Mouse (Mus musculus) E14TG2a.4 (cell line): ENCODE measurements around the gene Themis.

Experiments
- H3K27me3 ChIP-seq: 2 replicates; pipeline ENCODE4 v1.6.1; 2014; ENCODE audit warnings: low read length, control low read depth; ENCODE audit not compliant: insufficient read depth
- H3K36me3 ChIP-seq: 2 replicates; pipeline ENCODE4 v1.6.1; 2014; ENCODE audit warnings: low read length, control low read depth; ENCODE audit not compliant: insufficient read depth
- H3K4me1 ChIP-seq: replicated peaks from 2 replicates; pipeline ENCODE4 v1.6.1; 2014; ENCODE audit warnings: low read depth, low read length, control low read depth
- H3K4me3 ChIP-seq: replicated peaks from 2 replicates; pipeline ENCODE4 v1.5.1; 2014; ENCODE audit warnings: mild to moderate bottlenecking, low read length
- H3K9me3 ChIP-seq: 2 replicates; pipeline ENCODE4 v1.6.1; 2014; ENCODE audit warnings: low read length, control low read depth
- CTCF ChIP-seq: conservative IDR thresholded peaks from 2 replicates; pipeline ENCODE4 v1.5.1; 2014; ENCODE audit warnings: low read length
- NANOG ChIP-seq: IDR thresholded peaks from 2 replicates; pipeline ENCODE4 v1.6.1; 2014; ENCODE audit warnings: borderline replicate concordance, low read length, mixed read lengths
- POU5F1 ChIP-seq: IDR thresholded peaks from 2 replicates; pipeline ENCODE4 v1.6.1; 2014; ENCODE audit warnings: low read length, borderline replicate concordance

Themis gene

GRCm38 (mm10) chr10:28737953-28738352 is 69.8 kb downstream of the Themis start:
- Histone ChIP-seq H3K4me3 (no peak overlapping the region), H3K9me3 (no peaks in the 10 kb centered on the region), H3K27me3 (no peaks in the 10 kb centered on the region), H3K4me1 (no peaks in the 10 kb centered on the region), H3K36me3 (no peaks in the 10 kb centered on the region)
- TF ChIP-seq NANOG (no peak), CTCF (no peak), POU5F1 (no peak)

DNA sequence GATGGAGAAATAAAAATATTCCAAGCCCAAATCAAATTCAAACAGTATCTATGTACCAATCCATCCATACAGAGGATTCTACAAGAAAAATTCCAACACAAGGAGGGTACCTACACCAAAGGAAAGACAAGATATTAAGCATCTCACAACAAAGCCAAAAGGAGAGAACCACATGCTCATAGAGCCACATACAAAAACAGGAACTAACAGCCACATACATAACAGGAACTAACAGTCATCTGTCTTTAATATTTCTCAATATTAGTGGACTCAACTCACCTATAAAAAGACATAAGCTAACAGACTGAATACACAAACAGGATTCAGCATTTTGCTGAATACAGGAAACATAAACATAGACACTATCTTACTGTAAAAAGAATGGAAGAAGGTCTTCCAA is 78.3 kb downstream of the Themis start:
- Histone ChIP-seq H3K36me3 (no peaks in the 10 kb centered on the region), H3K4me1 (no peaks in the 10 kb centered on the region), H3K9me3 (no peaks in the 10 kb centered on the region), H3K27me3 (no peaks in the 10 kb centered on the region), H3K4me3 (no peak overlapping the region)
- TF ChIP-seq POU5F1 (no peak), NANOG (no peak), CTCF (no peak)

- TF ChIP-seq POU5F1 (no peak), CTCF (no peak), NANOG (no peak)
- no peaks in the 10 kb centered on the region for H3K36me3 ChIP-seq
- no peaks in the 10 kb centered on the region for H3K27me3 ChIP-seq
Measured at GRCm38 (mm10) chr10:28753321-28753720, 85.2 kb downstream of the Themis start.

GRCm38 (mm10) chr10:28754927-28755326 is 86.8 kb downstream of the Themis start:
- Histone ChIP-seq H3K9me3 (no peaks in the 10 kb centered on the region), H3K4me3 (no peak overlapping the region), H3K36me3 (no peaks in the 10 kb centered on the region), H3K4me1 (no peaks in the 10 kb centered on the region), H3K27me3 (no peaks in the 10 kb centered on the region)
- no peak for TF ChIP-seq POU5F1
- TF ChIP-seq NANOG = no peak
- no peak for TF ChIP-seq CTCF

More at GRCm38 (mm10) chr10:28753321-28753720, 85.2 kb downstream of the Themis start:
- H3K4me1 ChIP-seq = no peaks in the 10 kb centered on the region
- no peak overlapping the region for H3K4me3 ChIP-seq
- H3K9me3 ChIP-seq = no peaks in the 10 kb centered on the region

- H3K27me3 ChIP-seq = no peaks in the 10 kb centered on the region
- no peak overlapping the region for H3K4me3 ChIP-seq
- no peak for TF ChIP-seq CTCF
- no peak for TF ChIP-seq POU5F1
- no peak for TF ChIP-seq NANOG
- H3K9me3 ChIP-seq = no peaks in the 10 kb centered on the region
- no peaks in the 10 kb centered on the region for H3K36me3 ChIP-seq
- no peaks in the 10 kb centered on the region for H3K4me1 ChIP-seq
Measured at GRCm38 (mm10) chr10:28776777-28777402, 108.7 kb downstream of the Themis start.

GRCm38 (mm10) chr10:28799469-28799868 is 131.3 kb downstream of the Themis start:
- TF ChIP-seq CTCF = no peak
- no peak for TF ChIP-seq NANOG
- TF ChIP-seq POU5F1 = no peak
- Histone ChIP-seq H3K4me3 (no peak overlapping the region), H3K9me3 (no peaks in the 10 kb centered on the region), H3K4me1 (peaks cover 8% of the 10 kb centered on the region; the same call in 1 of the 2 replicates), H3K36me3 (no peaks in the 10 kb centered on the region), H3K27me3 (no peaks in the 10 kb centered on the region)

DNA sequence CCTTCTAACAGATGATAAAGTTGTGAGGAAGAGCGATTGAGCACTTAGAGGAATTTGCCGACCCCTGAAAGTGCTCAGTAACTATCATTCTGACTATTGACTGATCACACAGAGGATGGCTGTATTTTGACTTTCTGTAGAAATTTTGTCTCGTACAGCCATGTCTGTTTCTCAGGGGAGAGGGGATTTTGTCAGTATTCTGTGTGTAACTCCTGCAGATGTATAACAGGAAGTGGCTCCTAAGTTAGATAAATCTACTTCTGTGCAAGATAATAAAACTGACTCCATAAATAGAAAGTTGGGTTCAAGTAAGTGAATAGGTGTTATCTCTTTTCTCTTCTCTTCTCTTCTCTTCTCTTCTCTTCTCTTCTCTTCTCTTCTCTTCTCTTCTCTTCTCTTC is 137.0 kb downstream of the Themis start:
- Histone ChIP-seq H3K27me3 (no peaks in the 10 kb centered on the region), H3K4me3 (no peak overlapping the region), H3K4me1 (no peaks in the 10 kb centered on the region), H3K36me3 (no peaks in the 10 kb centered on the region), H3K9me3 (no peaks in the 10 kb centered on the region)
- TF ChIP-seq CTCF (no peak), NANOG (no peak), POU5F1 (no peak)

GRCm38 (mm10) chr10:28811928-28812570 is 143.9 kb downstream of the Themis start:
- TF ChIP-seq NANOG = no peak
- TF ChIP-seq POU5F1 = no peak
- TF ChIP-seq CTCF = no peak
- Histone ChIP-seq H3K27me3 (no peaks in the 10 kb centered on the region), H3K9me3 (no peaks in the 10 kb centered on the region), H3K4me1 (peaks cover 26% of the 10 kb centered on the region), H3K36me3 (no peaks in the 10 kb centered on the region), H3K4me3 (no peak overlapping the region)
